Mouse (Mus musculus) cortical plate, adult 2 months (tissue): ENCODE measurements at regions not wholly inside any gene's neighbourhood (a gene's known extent, or its start where the extent isn't known, plus 50 kb on each side); places are given as distances from the start of the nearest gene placed in this dataset.

Source experiments
- H3K27ac ChIP-seq: fragments of 200-500 bp; 2 replicates; pipeline ENCODE4 v1.5.1; 2012; ENCODE audit warnings: low read length, control low read depth, inconsistent platforms; ENCODE audit not compliant: insufficient read depth
- H3K4me1 ChIP-seq: fragments of 200-500 bp; 2 replicates; pipeline ENCODE4 v1.6.1; 2011; ENCODE audit warnings: low read length; ENCODE audit not compliant: control insufficient read depth, insufficient read depth
- H3K4me3 ChIP-seq: fragments of 200-500 bp; 2 replicates; pipeline ENCODE4 v1.5.1; 2011; ENCODE audit warnings: mild to moderate bottlenecking, low read length, control low read depth; ENCODE audit not compliant: insufficient read depth
- CTCF ChIP-seq: fragments of 200-500 bp; IDR thresholded peaks from 2 replicates; pipeline ENCODE4 v1.5.1; 2011; ENCODE audit warnings: mild to moderate bottlenecking, control low read depth, low read length; ENCODE audit not compliant: insufficient read depth; ENCODE audit errors: extremely low read depth
- POLR2A ChIP-seq: fragments of 200-500 bp; IDR thresholded peaks from 2 replicates; pipeline ENCODE4 v1.6.1; 2011; ENCODE audit warnings: mild to moderate bottlenecking, low read length, control low read depth; ENCODE audit not compliant: insufficient read depth; ENCODE audit errors: extremely low read depth

- Histone ChIP-seq H3K4me1 (no peaks in the 10 kb centered on the region), H3K4me3 (no peak overlapping the region), H3K27ac (no peak overlapping the region)
- no peak for TF ChIP-seq POLR2A
- TF ChIP-seq CTCF: no peak
Measured at GRCm38 (mm10) chr2:115515470-115515869, 66.0 kb upstream of the BC052040 start.

- Histone ChIP-seq H3K4me3 (no peak overlapping the region), H3K27ac (no peak overlapping the region), H3K4me1 (no peaks in the 10 kb centered on the region)
- TF ChIP-seq POLR2A (no peak), CTCF (no peak)
Measured at GRCm38 (mm10) chr2:115516824-115517223, 64.7 kb upstream of the BC052040 start.

GRCm38 (mm10) chr2:115519974-115520373 lies 61.5 kb upstream of the BC052040 start:
- TF ChIP-seq POLR2A (no peak), CTCF (no peak)

GRCm38 (mm10) chr2:115520413-115521139 lies 60.9 kb upstream of the BC052040 start:
- H3K4me3 ChIP-seq: no peak overlapping the region
- no peak for TF ChIP-seq POLR2A
- no peak for TF ChIP-seq CTCF
- H3K27ac ChIP-seq: no peak overlapping the region
- H3K4me1 ChIP-seq: no peaks in the 10 kb centered on the region

More at GRCm38 (mm10) chr2:115519974-115520373, 61.5 kb upstream of the BC052040 start:
- H3K27ac ChIP-seq: no peak overlapping the region
- no peaks in the 10 kb centered on the region for H3K4me1 ChIP-seq
- no peak overlapping the region for H3K4me3 ChIP-seq

- TF ChIP-seq POLR2A (no peak), CTCF (no peak)
- Histone ChIP-seq H3K27ac (no peak overlapping the region), H3K4me1 (no peaks in the 10 kb centered on the region), H3K4me3 (no peak overlapping the region)
Measured at GRCm38 (mm10) chr2:115529878-115530277, 51.6 kb upstream of the BC052040 start.
